In the genomic region with DNA sequence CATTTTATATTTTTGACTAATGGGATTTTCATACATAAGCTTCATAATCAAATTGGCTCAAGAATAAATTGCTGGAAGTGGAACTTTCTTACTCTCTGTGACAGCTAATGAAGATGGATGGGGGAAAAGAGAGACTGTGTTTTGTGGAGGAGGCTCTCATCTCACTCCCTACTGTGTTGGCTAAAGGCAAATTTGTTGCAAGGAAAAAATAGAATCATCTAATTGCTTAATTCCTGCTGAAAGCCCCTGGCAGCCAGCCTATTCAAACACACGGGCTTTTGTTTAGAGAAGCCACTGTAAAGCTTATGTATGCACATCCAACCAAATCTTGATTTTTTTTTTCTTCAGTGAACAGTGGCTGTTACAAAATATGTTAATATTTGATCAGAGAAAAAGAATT, we compare ENCODE assay signal across 7 mouse cellular contexts.
DNase-seq lines count a peak whose midpoint lies in the region; ATAC-seq and TF ChIP-seq lines count a peak whose summit lies in the region.

No protein-coding gene starts in this region.

- peak; percentile 47 for DNase-seq in layer of hippocampus, adult 11-12 months (ENCODE audit: low spot score)
- DNase-seq in layer of hippocampus, postnatal 10 days (ENCODE audit: low spot score in 2 of 2), result no peak
- peak; percentile 40 for DNase-seq in embryo, embryonic 10.5 days (ENCODE audit: low spot score)
- peak; percentile 44 for DNase-seq in forebrain, postnatal 0 days
- DNase-seq in lung, postnatal 25 days (ENCODE audit: low spot score), result peak; percentile 5
- DNase-seq in thymus, postnatal 25 days, result no peak

- ATAC-seq in forebrain, postnatal 0 days, result peak; percentile 36; the same call in 1 of the 2 replicates
- ATAC-seq in granulocyte monocyte progenitor cell, adult 5-6 weeks (replicated peaks; ENCODE audit: poor library complexity, severe bottlenecking), result no peak

- no peaks in the 10 kb centered on the region for H3K4me1 ChIP-seq in forebrain, postnatal 0 days (ENCODE audit: insufficient read depth)

- H3K27me3 ChIP-seq in forebrain, postnatal 0 days (ENCODE audit: insufficient read depth, low read length), result no peaks in the 10 kb centered on the region

- no peaks in the 10 kb centered on the region for H3K9me3 ChIP-seq in forebrain, postnatal 0 days (ENCODE audit: low read length)

- no peak overlapping the region for H3K4me3 ChIP-seq in forebrain, postnatal 0 days (ENCODE audit: low read depth, low read length)

- 7% methylated on average over 1 of the region's 1 CpGs for WGBS in forebrain, postnatal 0 days

- no peak for TF ChIP-seq CTCF in forebrain, postnatal 0 days (IDR thresholded peaks at IDR 0.05; ENCODE audit: low read depth)

- no peak overlapping the region for H3K4me2 ChIP-seq in forebrain, postnatal 0 days (ENCODE audit: low read depth)

- H3K36me3 ChIP-seq in forebrain, postnatal 0 days (ENCODE audit: insufficient read depth), result no peaks in the 10 kb centered on the region

- H3K27ac ChIP-seq in forebrain, postnatal 0 days (ENCODE audit: low read depth, low read length), result no peak overlapping the region

- H3K9ac ChIP-seq in forebrain, postnatal 0 days, result no peak overlapping the region

Comparison
In these comparisons a context has a peak if more than half of its experiments do, and no peak if none do; other contexts are left out.
1. DNase-seq: peak in layer of hippocampus, adult 11-12 months (single experiment), embryo, embryonic 10.5 days (single experiment), forebrain, postnatal 0 days (single experiment) and lung, postnatal 25 days (single experiment); none in layer of hippocampus, postnatal 10 days (0 of 2) and thymus, postnatal 25 days (single experiment).